Mouse (Mus musculus) B cell, adult 2 months (primary cell): ENCODE results near the gene Copa.
A peak's percentile ranks its signal among the peaks of the same experiment; 100 is the strongest.

Source experiments
- DNase-seq, 2 experiments: peaks; one replicate each; pipeline ENCODE4 v3.0.0; 2022

Gene Copa

GRCm38 (mm10) chr1:172082101-172082898 lies at the start of gene Copa, which contains the start of gene Ncstn:
Gene Copa (plus strand): TSS chr1:172082529.
Gene Ncstn (minus strand): TSS chr1:172082795.
- DNase-seq: peak; percentile 88 to 89

GRCm38 (mm10) chr1:172046410-172046809 lies 35.9 kb upstream of the Copa start:
- DNase-seq: no peak

DNA sequence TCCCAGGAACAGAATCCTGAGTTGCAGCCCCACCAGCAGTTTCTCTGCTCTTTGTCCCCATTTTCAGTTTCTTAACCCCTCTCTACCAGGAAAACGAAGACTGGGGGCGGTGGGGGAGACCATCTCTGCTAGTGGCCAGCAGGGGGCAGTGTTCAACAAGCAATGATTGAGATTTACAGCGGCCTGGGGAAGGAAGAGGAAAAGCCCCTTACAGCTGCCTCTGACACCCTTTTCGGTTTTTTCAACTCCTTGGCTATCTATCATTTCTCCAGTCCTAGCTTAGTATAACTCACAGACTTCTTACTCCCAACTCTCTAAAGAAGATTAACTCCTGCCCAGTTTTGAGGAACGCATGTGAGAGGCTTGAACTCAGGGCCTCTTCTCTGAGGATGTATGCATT lies 35.4 kb upstream of the Copa start:
- DNase-seq: peak; percentile 83

DNA sequence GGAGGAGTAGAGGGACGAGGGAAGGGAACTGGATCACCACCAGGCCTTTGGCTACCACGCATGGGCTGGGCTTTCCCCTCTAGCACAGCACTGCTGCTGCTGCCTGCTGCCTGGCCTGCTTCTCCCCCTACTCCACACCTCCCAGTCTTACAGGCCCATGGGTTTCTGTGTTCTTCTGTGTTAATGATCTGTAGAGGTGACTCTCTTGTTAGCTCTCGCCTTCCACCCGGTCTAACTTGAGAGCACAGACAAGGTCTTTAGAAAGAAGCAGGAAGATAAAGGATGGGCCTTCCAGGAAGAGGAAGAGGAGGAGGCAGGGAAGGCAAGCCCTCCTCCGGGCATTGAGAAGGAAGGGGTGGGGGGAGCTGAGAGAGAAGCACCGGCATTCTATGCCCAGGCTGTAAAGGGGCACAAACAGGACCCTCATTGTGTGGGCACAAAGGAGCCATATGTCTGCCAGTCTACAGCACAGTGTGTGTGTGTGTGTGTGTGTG lies 34.0 kb upstream of the Copa start:
- no peak for DNase-seq

- no peak for DNase-seq
Measured at GRCm38 (mm10) chr1:172049131-172049782, 33.1 kb upstream of the Copa start.

GRCm38 (mm10) chr1:172052766-172053279 lies 29.5 kb upstream of the Copa start:
- DNase-seq: no peak

DNA sequence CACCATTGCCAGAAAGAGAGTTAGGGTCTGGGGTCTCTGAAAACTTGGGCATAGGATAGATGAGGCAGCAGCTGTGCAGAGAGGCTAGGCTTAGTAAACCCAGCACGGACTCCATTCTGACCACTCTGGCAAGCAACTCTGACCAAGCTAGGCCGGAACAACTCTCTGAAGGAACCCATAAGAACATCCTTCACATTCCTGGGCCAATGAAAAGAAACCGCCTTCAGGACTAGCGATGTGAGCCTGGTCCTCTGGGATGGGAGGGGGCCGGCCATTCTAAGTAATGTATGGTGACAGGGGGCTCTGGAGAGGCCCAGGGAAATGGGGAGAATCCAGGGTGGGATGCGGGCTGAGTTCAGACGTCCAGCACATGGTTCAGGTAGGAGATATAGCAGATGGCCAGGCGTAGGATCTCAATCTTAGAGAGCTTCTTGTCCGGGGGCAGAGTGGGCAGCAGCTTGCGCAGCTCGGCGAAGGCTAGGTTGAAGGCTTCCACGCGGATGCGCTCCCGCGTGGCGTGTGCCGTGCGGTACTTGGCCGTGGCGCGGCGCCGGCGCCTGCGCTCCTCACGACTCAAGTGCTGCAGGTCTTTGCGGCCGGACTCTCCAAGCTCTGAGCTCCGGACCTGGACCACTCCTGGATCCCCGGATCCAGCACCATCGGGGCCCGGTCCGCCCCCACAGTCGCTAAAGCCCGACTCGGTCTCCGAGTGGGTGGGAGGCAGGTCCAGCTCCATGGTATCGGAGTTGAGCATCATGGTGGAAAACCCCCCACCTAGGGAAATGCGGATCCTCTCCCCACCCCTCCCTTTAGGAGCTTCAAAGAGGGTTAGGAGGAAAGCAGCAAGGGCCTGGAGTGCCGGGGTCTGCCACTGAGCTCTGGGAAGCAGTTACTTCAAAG lies 28.5 kb upstream of the Copa start:
- DNase-seq: no peak

DNA sequence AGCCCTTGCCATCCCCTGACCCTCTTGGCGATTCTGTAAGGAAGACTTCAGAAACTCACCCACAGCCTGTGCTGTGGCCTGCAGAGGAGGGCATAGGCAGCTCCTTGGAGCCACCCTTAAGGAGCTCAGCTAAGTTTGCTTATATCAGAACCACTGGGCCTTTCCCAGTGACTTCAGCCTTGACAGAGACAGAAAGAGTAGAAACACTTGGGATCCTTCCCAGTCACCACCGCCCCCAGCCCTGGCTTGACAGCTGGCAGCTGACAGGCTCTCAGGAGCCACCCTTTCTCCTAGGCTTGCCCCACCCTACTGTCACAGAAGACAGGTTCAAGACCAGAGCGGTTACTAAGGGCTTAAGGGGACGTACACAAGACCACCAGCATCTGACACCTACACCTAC lies 26.1 kb upstream of the Copa start:
- DNase-seq: no peak

GRCm38 (mm10) chr1:172057491-172057921 lies 24.8 kb upstream of the Copa start, which contains the start of gene Nhlh1:
Gene Nhlh1 (minus strand): TSS chr1:172057573.
- DNase-seq: no peak

DNA sequence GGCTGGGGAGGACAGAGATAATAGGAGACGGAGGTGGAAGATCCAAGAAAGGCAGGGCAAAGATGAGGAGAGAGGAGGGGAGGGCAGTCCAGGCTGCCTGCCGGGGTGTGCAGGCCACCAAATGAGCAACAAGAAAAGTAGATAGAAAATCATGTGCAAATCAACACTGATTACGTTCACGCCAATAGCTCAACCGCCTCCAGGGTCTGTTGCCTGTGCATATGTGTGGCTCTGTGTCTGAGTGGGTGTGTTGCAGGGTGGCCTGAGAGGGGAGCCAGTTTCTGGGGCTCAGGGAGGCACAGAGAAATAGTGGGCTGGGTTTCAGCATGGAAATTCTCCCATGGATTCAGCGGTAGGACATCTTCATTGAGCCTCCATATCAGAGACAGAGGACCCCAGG lies 24.0 kb upstream of the Copa start:
- DNase-seq: no peak

DNA sequence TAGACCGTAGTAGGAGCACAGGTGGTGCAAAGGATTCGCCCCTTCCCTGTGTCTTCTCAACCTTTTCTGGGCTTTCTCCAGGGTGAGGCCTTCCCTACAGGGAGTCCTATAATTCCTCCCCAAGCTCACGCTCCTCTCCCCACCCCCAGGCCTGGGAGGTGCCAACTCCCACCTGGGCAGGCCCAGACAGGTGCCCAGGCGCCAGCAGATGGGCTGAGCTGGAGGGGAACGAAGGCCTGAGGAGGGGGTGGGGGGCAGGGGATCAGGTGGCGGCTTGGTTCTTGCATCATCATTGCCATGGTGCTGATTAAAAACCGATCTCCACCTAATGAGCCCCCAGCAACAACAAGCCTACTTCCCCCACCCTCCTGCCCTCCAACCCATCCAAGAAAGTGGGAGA lies 23.5 kb upstream of the Copa start:
- DNase-seq: no peak

- no peak for DNase-seq
Measured at GRCm38 (mm10) chr1:172060659-172061058, 21.7 kb upstream of the Copa start.

DNA sequence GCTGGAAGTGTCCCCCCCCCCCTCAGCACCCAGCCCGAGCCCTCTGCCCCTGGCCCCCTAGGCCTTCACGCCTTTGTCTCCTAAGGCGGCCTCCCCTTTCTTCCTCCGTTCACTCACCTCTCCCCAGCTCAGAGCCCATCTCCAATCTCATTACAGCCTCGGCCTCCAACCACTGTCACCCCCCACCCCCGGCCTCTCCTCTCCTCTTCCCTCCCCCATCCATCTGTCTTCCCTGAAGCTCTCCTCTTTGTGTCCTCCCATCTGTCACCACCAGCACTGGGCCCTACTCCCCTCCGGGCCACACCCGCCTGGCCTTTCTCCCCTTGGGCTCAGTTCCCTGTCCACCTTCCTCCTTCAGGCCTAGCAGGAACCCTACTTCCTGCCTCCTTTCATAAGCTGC lies 21.1 kb upstream of the Copa start:
- no peak for DNase-seq

GRCm38 (mm10) chr1:172062101-172062500 lies 20.2 kb upstream of the Copa start:
- no peak for DNase-seq

GRCm38 (mm10) chr1:172063291-172064023 lies 18.9 kb upstream of the Copa start:
- no peak for DNase-seq

DNA sequence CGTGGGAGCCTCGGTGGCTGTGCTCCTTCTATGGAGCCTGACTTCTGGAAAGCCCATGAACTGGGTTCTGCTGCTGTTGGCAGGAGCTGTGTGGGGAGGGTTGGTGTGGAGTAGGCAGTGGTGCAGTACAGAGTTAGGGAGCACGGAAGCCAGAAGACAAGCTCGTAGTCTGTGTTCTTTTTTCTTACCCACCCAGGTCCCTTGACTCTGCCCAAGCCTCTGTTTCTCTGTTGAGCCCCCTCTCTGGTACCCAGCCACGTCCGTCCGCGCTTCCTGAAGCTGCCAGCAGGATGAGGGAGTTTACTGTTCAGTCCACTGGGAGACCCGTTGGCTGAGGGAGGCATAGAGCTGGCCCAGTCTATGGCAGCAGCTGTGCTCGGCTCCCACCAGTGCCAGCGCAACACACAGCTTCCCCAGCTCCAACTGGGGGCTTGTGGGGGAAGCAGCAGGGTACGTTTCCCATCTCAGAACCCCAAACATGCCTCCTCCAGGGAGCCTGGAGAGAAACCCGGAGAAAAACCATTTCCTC lies 17.7 kb upstream of the Copa start:
- DNase-seq: no peak

DNA sequence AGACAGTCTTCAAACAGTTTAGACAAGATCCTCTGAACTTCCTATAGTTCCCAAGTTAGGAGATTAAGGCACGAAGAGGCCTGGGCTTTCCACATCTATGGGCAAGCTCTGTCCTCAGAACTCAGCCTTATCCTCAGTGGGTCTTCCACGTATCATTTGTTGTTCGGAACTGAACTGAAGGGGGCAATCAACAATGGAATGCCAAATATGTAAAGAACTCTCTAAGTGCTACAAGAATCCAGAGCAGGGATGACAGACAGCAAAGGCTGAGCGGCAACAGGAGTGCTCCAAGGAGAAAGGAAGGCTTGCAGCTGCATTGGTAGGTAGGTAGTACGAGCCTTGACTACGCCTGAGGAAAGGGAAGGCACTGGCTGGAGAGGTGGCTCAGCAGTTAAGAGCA lies 12.1 kb upstream of the Copa start:
- no peak for DNase-seq

GRCm38 (mm10) chr1:172071556-172071955 lies 10.8 kb upstream of the Copa start:
- DNase-seq: no peak

DNA sequence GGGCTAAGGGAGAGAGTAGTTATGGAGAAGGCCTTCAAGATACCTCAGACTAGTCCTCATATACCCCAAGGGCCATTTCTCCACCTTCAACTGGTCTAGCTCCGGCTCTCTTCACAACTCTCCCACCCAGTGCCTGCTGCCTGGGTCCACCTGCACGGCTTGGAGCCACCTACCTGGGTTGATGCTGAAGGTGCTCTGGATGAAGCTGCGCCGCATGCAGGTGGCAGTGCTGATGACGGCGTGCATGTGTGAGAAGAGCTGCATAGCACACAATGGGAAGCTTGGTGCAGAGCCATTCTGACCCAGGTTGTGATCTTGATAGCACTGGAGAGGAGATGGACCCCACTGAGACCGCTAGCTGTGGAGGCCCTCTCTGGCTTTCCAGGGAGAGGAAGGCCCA lies 9.7 kb upstream of the Copa start:
- DNase-seq: no peak

DNA sequence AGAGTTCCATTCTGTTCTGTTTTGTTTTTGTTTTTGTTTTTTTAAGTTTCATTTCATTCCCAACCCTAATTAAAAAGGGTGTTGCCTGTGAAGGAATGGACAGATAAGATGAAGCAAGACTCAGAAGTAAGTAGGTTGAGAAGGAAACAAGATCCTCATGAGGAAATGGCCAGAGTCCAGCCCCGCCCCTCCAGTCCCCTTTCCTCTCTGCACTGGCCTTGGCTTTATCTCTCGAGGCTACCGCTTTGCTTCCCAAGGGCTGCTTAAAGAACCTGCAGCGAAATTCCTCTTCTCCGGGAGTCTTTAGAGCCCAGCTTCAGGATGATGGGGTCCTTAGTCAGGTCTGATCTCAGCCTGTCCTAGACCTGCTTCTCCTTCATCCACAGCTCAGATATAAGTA lies 4.3 kb upstream of the Copa start:
- no peak for DNase-seq

- DNase-seq: no peak
Measured at GRCm38 (mm10) chr1:172082899-172083445, 643 bp downstream of the Copa start.

DNA sequence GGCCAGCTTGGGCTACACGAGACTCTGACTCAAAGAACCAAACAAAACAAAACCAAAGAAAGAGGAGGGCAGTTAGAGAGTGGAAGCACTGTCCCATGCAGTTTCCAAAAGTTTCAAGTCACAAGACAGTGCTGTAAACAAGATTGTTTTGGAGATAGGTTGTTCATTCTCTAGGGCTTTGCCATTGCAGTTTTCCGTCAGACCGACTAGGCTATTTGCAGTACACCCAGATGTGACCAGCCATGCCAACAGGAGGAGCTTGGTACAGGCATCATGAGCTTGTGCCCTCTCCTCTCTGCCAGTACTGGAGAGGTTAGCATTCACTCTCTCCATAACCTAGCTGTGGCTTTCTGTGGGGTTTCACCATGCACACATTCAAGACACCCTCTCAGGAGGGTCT lies 11.2 kb downstream of the Copa start:
- no peak for DNase-seq
